Mouse (Mus musculus) CH12.LX (cell line): ENCODE data around the gene Pink1. TPM values are rescaled to one million over a fixed set of nuclear protein-coding genes. Genes with fewer than 3 reads are reported as not detected.

Experiments
- DNase-seq: peaks from one replicate; pipeline ENCODE4 v3.0.0-alpha.2; 2013; ENCODE audit errors: extremely low read depth
- H3K27ac ChIP-seq: 2 replicates; pipeline ENCODE4 v1.5.1; 2012; ENCODE audit warnings: low read depth, mild to moderate bottlenecking, control low read depth, moderate library complexity; ENCODE audit not compliant: insufficient read depth
- H3K27me3 ChIP-seq: replicated peaks from 2 replicates; pipeline ENCODE3; 2012; ENCODE audit warnings: inconsistent platforms
- H3K36me3 ChIP-seq, 2 experiments: replicated peaks in 1 of 2; 2 replicates each; pipeline versions ENCODE3 to v1.6.1; 2012; ENCODE audit warnings: inconsistent platforms in 1 of 2, low read length in 1 of 2, mild to moderate bottlenecking in 1 of 2, mixed read lengths in 1 of 2, moderate library complexity in 1 of 2; ENCODE audit not compliant: control insufficient read depth in 1 of 2, insufficient read depth in 1 of 2
- H3K4me1 ChIP-seq, 2 experiments: 2 replicates each; pipeline ENCODE4 v1.6.1; 2012; ENCODE audit warnings: inconsistent platforms in 1 of 2, moderate library complexity in 1 of 2; ENCODE audit not compliant: insufficient read depth in 2 of 2, control insufficient read depth in 1 of 2
- H3K4me2 ChIP-seq: 2 replicates; pipeline ENCODE4 v1.6.1; 2012; ENCODE audit warnings: low read depth, mild to moderate bottlenecking, control low read depth; ENCODE audit not compliant: poor library complexity, insufficient read depth, severe bottlenecking
- H3K4me3 ChIP-seq, 3 experiments: fragments of 150-350 bp in 1 of 3; sonication (generic) in 1 of 3; replicated peaks in 1 of 3; 2 replicates each; pipeline versions ENCODE3 to v1.5.1; 2011 to 2012; ENCODE audit warnings: low read depth in 2 of 3, low read length in 2 of 3, mild to moderate bottlenecking in 2 of 3, moderate library complexity in 2 of 3, control low read depth in 1 of 3, improper control_type of control experiment in 1 of 3, inconsistent platforms in 1 of 3, mixed read lengths in 1 of 3; ENCODE audit not compliant: poor library complexity in 1 of 3
- H3K79me2 ChIP-seq: replicated peaks from 2 replicates; pipeline ENCODE4 v1.6.1; 2012; ENCODE audit warnings: mild to moderate bottlenecking, moderate library complexity; ENCODE audit not compliant: control insufficient read depth, poor library complexity, insufficient read depth, severe bottlenecking; ENCODE audit errors: extremely low read depth
- H3K9ac ChIP-seq: 2 replicates; pipeline ENCODE4 v1.6.1; 2012; ENCODE audit warnings: low read depth, mild to moderate bottlenecking, control low read depth, moderate library complexity; ENCODE audit not compliant: insufficient read depth
- H3K9me3 ChIP-seq: replicated peaks from 2 replicates; pipeline ENCODE3; 2012; ENCODE audit warnings: low read length, inconsistent platforms, mixed read lengths
- BHLHE40 ChIP-seq: IDR thresholded peaks from 2 replicates; pipeline ENCODE4 v1.6.1; 2011; ENCODE audit warnings: mild to moderate bottlenecking, low read depth, low read length, improper control_type of control experiment
- CHD2 ChIP-seq: IDR thresholded peaks from 2 replicates; pipeline ENCODE4 v1.6.1; 2011; ENCODE audit warnings: low read length, improper control_type of control experiment
- E2F4 ChIP-seq: IDR thresholded peaks from 2 replicates; pipeline ENCODE4 v1.6.1; 2011; ENCODE audit warnings: low read depth, low read length, improper control_type of control experiment; ENCODE audit not compliant: insufficient replicate concordance
- EP300 ChIP-seq: IDR thresholded peaks from 2 replicates; pipeline ENCODE4 v1.6.1; 2011; ENCODE audit warnings: low read length, improper control_type of control experiment
- ETS1 ChIP-seq: conservative IDR thresholded peaks from 2 replicates; pipeline ENCODE4 v1.6.1; 2012; ENCODE audit warnings: low read depth, mild to moderate bottlenecking, inconsistent platforms, low read length, improper control_type of control experiment, moderate library complexity
- GABPA ChIP-seq: IDR thresholded peaks from 2 replicates; pipeline ENCODE4 v1.6.1; 2012; ENCODE audit warnings: low read depth, low read length, improper control_type of control experiment, inconsistent platforms; ENCODE audit not compliant: insufficient replicate concordance
- HCFC1 ChIP-seq: IDR thresholded peaks from 2 replicates; pipeline ENCODE4 v1.6.1; 2012; ENCODE audit warnings: low read depth, mild to moderate bottlenecking, inconsistent platforms, low read length, improper control_type of control experiment
- JUND ChIP-seq: conservative IDR thresholded peaks from 2 replicates; pipeline ENCODE4 v1.6.1; 2011; ENCODE audit warnings: low read depth, low read length, improper control_type of control experiment
- KAT2A ChIP-seq: IDR thresholded peaks from 2 replicates; pipeline ENCODE4 v1.6.1; 2012; ENCODE audit warnings: low read length, improper control_type of control experiment, inconsistent platforms; ENCODE audit not compliant: insufficient replicate concordance
- MAFK ChIP-seq: IDR thresholded peaks from 2 replicates; pipeline ENCODE4 v1.6.1; 2011; ENCODE audit warnings: low read length, improper control_type of control experiment; ENCODE audit not compliant: insufficient replicate concordance
- MAX ChIP-seq: IDR thresholded peaks from 2 replicates; pipeline ENCODE4 v1.6.1; 2011; ENCODE audit warnings: low read length, improper control_type of control experiment
- MEF2A ChIP-seq: IDR thresholded peaks from 2 replicates; pipeline ENCODE4 v1.6.1; 2014; ENCODE audit warnings: low read depth, mild to moderate bottlenecking, inconsistent platforms, low read length, improper control_type of control experiment, borderline replicate concordance
- MXI1 ChIP-seq: IDR thresholded peaks from 2 replicates; pipeline ENCODE4 v1.6.1; 2011; ENCODE audit warnings: mild to moderate bottlenecking, low read depth, low read length, improper control_type of control experiment
- MYC ChIP-seq: IDR thresholded peaks from 2 replicates; pipeline ENCODE4 v1.6.1; 2011; ENCODE audit warnings: low read depth, mild to moderate bottlenecking, improper control_type of control experiment, low read length
- NELFE ChIP-seq: IDR thresholded peaks from 2 replicates; pipeline ENCODE4 v1.6.1; 2011; ENCODE audit warnings: low read depth, low read length, improper control_type of control experiment
- PAX5 ChIP-seq: IDR thresholded peaks from 2 replicates; pipeline ENCODE4 v1.6.1; 2012; ENCODE audit warnings: low read length, inconsistent platforms, mixed read lengths
- POLR2A ChIP-seq: IDR thresholded peaks from 2 replicates; pipeline ENCODE4 v1.6.1; 2011; ENCODE audit warnings: low read depth, mild to moderate bottlenecking, improper control_type of control experiment, low read length
- POLR2AphosphoS2 ChIP-seq: IDR thresholded peaks from 2 replicates; pipeline ENCODE4 v1.6.1; 2011; ENCODE audit warnings: low read depth, low read length, improper control_type of control experiment
- RAD21 ChIP-seq: IDR thresholded peaks from 2 replicates; pipeline ENCODE4 v1.6.1; 2011; ENCODE audit warnings: low read depth, mild to moderate bottlenecking, low read length, improper control_type of control experiment, moderate library complexity
- RCOR1 ChIP-seq: conservative IDR thresholded peaks from 2 replicates; pipeline ENCODE4 v1.6.1; 2012; ENCODE audit warnings: low read depth, mild to moderate bottlenecking, inconsistent platforms, low read length, improper control_type of control experiment
- SIN3A ChIP-seq: IDR thresholded peaks from 2 replicates; pipeline ENCODE4 v1.6.1; 2012; ENCODE audit warnings: low read length, improper control_type of control experiment, inconsistent platforms
- SMC3 ChIP-seq: IDR thresholded peaks from 2 replicates; pipeline ENCODE4 v1.6.1; 2011; ENCODE audit warnings: low read depth, low read length, improper control_type of control experiment
- UBTF ChIP-seq: IDR thresholded peaks from 2 replicates; pipeline ENCODE4 v1.6.1; 2012; ENCODE audit warnings: low read depth, mild to moderate bottlenecking, inconsistent platforms, low read length, improper control_type of control experiment, moderate library complexity
- USF1 ChIP-seq: IDR thresholded peaks from 2 replicates; pipeline ENCODE4 v1.6.1; 2014; ENCODE audit warnings: low read depth, mild to moderate bottlenecking, inconsistent platforms, low read length, improper control_type of control experiment
- USF2 ChIP-seq: conservative IDR thresholded peaks from 2 replicates; pipeline ENCODE4 v1.6.1; 2011; ENCODE audit warnings: low read depth, low read length, improper control_type of control experiment
- ZMIZ1 ChIP-seq: IDR thresholded peaks from 2 replicates; pipeline ENCODE4 v1.6.1; 2012; ENCODE audit warnings: low read depth, mild to moderate bottlenecking, inconsistent platforms, low read length, improper control_type of control experiment
- ZNF384 ChIP-seq: IDR thresholded peaks from 2 replicates; pipeline ENCODE4 v1.6.1; 2012; ENCODE audit warnings: low read depth, low read length, improper control_type of control experiment, inconsistent platforms
- dilution Hi-C: fragments of 300-500 bp; cut with MboI; formaldehyde crosslinking; loops from 2 replicates; pipeline ENCODE4 v1.14.3; 2020; ENCODE audit warnings: low sequenced_read_pairs; ENCODE audit not compliant: extremely low pct_unique_long_range_greater_than_20kb, extremely low pct_ligation_motif_present
- in situ Hi-C: fragments of 300-500 bp; cut with MboI; formaldehyde crosslinking; loops from 3 replicates; pipeline ENCODE4 v1.14.3; 2019; ENCODE audit warnings: low sequenced_read_pairs, low pct_ligation_motif_present, low pct_unique_long_range_greater_than_20kb, mixed read lengths
- polyA plus RNA-seq: library from polyadenylated mRNA; unstranded; fragments of >175 nt; gene quantifications from 2 replicates; pipeline ENCODE4 v1.2.1, GENCODE M21; 2012; ENCODE audit warnings: low read depth; ENCODE audit not compliant: insufficient read length
- total RNA-seq, 2 experiments: library from RNA; depleted of rRNA; stranded (reverse); fragments of 300-350 nt in 1 of 2; fragments of >200 nt in 1 of 2; gene quantifications; 2 replicates each; pipeline ENCODE4 v1.2.3; 2012 to 2014

Pink1 gene
- total and polyA plus RNA-seq, 3 experiments = 7.1 to 10.8 (median 7.2) TPM

- Histone ChIP-seq H3K9me3 (peaks cover 5% of the 10 kb centered on the region), H3K4me1 (peaks cover 0 to 4% of the 10 kb centered on the region in 2 experiments; a peak in 1 of 4 replicates), H3K27ac (no peak overlapping the region), H3K4me3 (no peak overlapping the region), H3K27me3 (peaks cover 88% of the 10 kb centered on the region), H3K4me2 (no peak overlapping the region), H3K79me2 (no peaks in the 10 kb centered on the region), H3K9ac (no peak overlapping the region), H3K36me3 (no peaks in the 10 kb centered on the region)
- in situ Hi-C loops (no loop called here), dilution Hi-C loops (no loop called here)
- TF ChIP-seq ZNF384 (no peak), RAD21 (no peak), USF1 (no peak), NELFE (no peak), UBTF (no peak), MAX (no peak), EP300 (no peak), PAX5 (no peak), POLR2A (no peak), POLR2AphosphoS2 (no peak), BHLHE40 (no peak), SMC3 (no peak), RCOR1 (no peak), MYC (no peak), SIN3A (no peak)
- DNase-seq = no peak
Observed at GRCm38 (mm10) chr4:138363511-138363910, 37.4 kb upstream of the Pink1 start.

DNA sequence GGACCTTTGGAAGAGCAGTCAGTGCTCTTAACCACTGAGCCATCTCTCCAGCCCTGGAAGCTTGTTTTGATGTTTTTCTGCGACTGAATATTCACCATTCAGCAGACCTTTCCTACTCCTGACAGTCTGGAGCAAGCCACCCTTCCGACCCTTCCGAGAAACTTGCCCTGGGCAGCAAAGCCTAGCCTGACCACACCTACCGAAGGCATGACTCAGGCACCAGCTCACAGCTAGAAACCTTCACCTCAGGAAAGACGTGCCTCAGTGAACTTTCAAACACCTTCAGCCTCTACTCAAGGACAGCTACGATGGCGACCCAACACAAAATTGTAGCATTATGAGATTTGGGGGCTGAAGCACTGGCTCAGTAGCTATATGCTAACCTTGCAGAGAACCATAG is 36.8 kb upstream of the Pink1 start:
- dilution Hi-C loops = no loop called here
- in situ Hi-C loops = no loop called here
- peaks cover 87% of the 10 kb centered on the region for H3K27me3 ChIP-seq

More for the DNA sequence above, 36.8 kb upstream of the Pink1 start:
- Histone ChIP-seq H3K4me3 (no peak overlapping the region), H3K4me1 (peaks cover 0 to 3% of the 10 kb centered on the region in 2 experiments; a peak in 1 of 4 replicates), H3K27ac (no peak overlapping the region), H3K9ac (no peak overlapping the region), H3K79me2 (no peaks in the 10 kb centered on the region), H3K4me2 (no peak overlapping the region), H3K36me3 (no peaks in the 10 kb centered on the region), H3K9me3 (peaks cover 5% of the 10 kb centered on the region)
- DNase-seq = no peak
- TF ChIP-seq MAX (no peak), BHLHE40 (no peak), MXI1 (no peak), RCOR1 (no peak), E2F4 (no peak), KAT2A (no peak), UBTF (no peak), ETS1 (no peak), GABPA (no peak), HCFC1 (no peak), ZMIZ1 (no peak), EP300 (no peak), PAX5 (no peak), MAFK (no peak), POLR2AphosphoS2 (no peak), CHD2 (no peak), SMC3 (no peak), MEF2A (no peak), JUND (no peak), USF2 (no peak)
